Mouse (Mus musculus) neural tube, embryonic 15.5 days (tissue): ENCODE results near the gene Klrk1. TPM values are rescaled to one million over a fixed set of nuclear protein-coding genes. Genes with fewer than 3 reads are reported as not detected.

ENCODE experiments used
- ATAC-seq: fragments of 200-750 bp; cut with Nextera tagmentation; 2 replicates; pipeline ENCODE4 v1.8.0; 2017; ENCODE audit warnings: mild to moderate bottlenecking, moderate TSS enrichment, moderate library complexity; ENCODE audit not compliant: low FRiP score
- H3K27ac ChIP-seq: fragments of 300-500 bp; sonication (generic); replicated peaks from 2 replicates; pipeline ENCODE4 v1.5.1; 2015; ENCODE audit warnings: mild to moderate bottlenecking, inconsistent platforms
- H3K27me3 ChIP-seq: fragments of 300-500 bp; sonication (generic); replicated peaks from 2 replicates; pipeline ENCODE4 v1.6.1; 2015; ENCODE audit warnings: inconsistent platforms
- H3K36me3 ChIP-seq: fragments of 300-500 bp; sonication (generic); 2 replicates; pipeline ENCODE4 v1.6.1; 2015; ENCODE audit warnings: inconsistent platforms
- H3K4me1 ChIP-seq: fragments of 300-500 bp; sonication (generic); 2 replicates; pipeline ENCODE4 v1.6.1; 2015; ENCODE audit warnings: inconsistent platforms
- H3K4me2 ChIP-seq: fragments of 300-500 bp; sonication (generic); 2 replicates; pipeline ENCODE4 v1.6.1; 2015; ENCODE audit warnings: inconsistent platforms, mild to moderate bottlenecking, moderate library complexity
- H3K4me3 ChIP-seq: fragments of 300-500 bp; sonication (generic); replicated peaks from 2 replicates; pipeline ENCODE4 v1.5.1; 2015; ENCODE audit warnings: mild to moderate bottlenecking, inconsistent platforms
- H3K9ac ChIP-seq: fragments of 300-500 bp; sonication (generic); replicated peaks from 2 replicates; pipeline ENCODE4 v1.6.1; 2015; ENCODE audit warnings: mild to moderate bottlenecking, inconsistent platforms
- H3K9me3 ChIP-seq: fragments of 300-500 bp; sonication (generic); replicated peaks from 2 replicates; pipeline ENCODE4 v1.6.1; 2016; ENCODE audit warnings: inconsistent platforms
- WGBS: fragments of 180-500 bp; shearing (Covaris S2); methylation state at CpG from one replicate; pipeline ENCODE4 v1.1.7; 2015; ENCODE audit warnings: mixed read lengths; 5-methylcytosine and 5-hydroxymethylcytosine counted together
- polyA plus RNA-seq: library from polyadenylated mRNA; unstranded; fragments of >200 nt; fragmentation: Nextera tagmentation; extraction: Ambion mirVana; gene quantifications from 2 replicates; pipeline ENCODE4 v1.2.1, GENCODE M21; 2015

Klrk1 gene
- polyA plus RNA-seq, 1 experiment from 2014 or later = 0.20 TPM

- Histone ChIP-seq H3K27ac (no peak overlapping the region), H3K9me3 (no peaks in the 10 kb centered on the region), H3K27me3 (no peaks in the 10 kb centered on the region), H3K4me2 (no peak overlapping the region), H3K4me1 (no peaks in the 10 kb centered on the region), H3K36me3 (no peaks in the 10 kb centered on the region), H3K9ac (no peak overlapping the region), H3K4me3 (no peak overlapping the region)
- WGBS = 84% methylated on average over 2 of the region's 2 CpGs
- ATAC-seq = no peak
Measured at GRCm38 (mm10) chr6:129565257-129565656, 58.4 kb downstream of the Klrk1 start.

Other genes with a start within 250 kb of the Klrk1 start
- gene Clec12b, start 238.0 kb downstream of the Klrk1 start, polyA plus RNA-seq = 0.23 TPM in 2 replicates
- 0.55 and 0.77 TPM in 2 replicates for gene Clec1b, start 226.6 kb downstream of the Klrk1 start, polyA plus RNA-seq
- gene Clec9a, start 215.0 kb downstream of the Klrk1 start, polyA plus RNA-seq = 0.10 and 0.24 TPM in 2 replicates
- gene Clec1a, start 171.9 kb downstream of the Klrk1 start, polyA plus RNA-seq = 1.9 and 2.6 TPM in 2 replicates
- 0.04 TPM in 1 of 2 replicates, not detected in the other for gene Olr1, start 116.7 kb downstream of the Klrk1 start, polyA plus RNA-seq
- gene Tmem52b, start 111.3 kb downstream of the Klrk1 start, polyA plus RNA-seq = 0.10 TPM in 1 of 2 replicates, not detected in the other
- 189 and 223 TPM in 2 replicates for gene Gabarapl1, start 90.7 kb downstream of the Klrk1 start, polyA plus RNA-seq
- 0.10 TPM in 1 of 2 replicates, not detected in the other for gene Klre1, start 46.0 kb downstream of the Klrk1 start, polyA plus RNA-seq
- 2.3 TPM in 1 of 2 replicates, not detected in the other for gene Klrd1, start 32.1 kb downstream of the Klrk1 start, polyA plus RNA-seq
- gene Klrc3, start 19.5 kb upstream of the Klrk1 start, polyA plus RNA-seq = not detected in 2 replicates
- gene Klrc2, start 36.8 kb upstream of the Klrk1 start, polyA plus RNA-seq = 0.46 TPM in 1 of 2 replicates, not detected in the other
- gene Klrc1, start 55.1 kb upstream of the Klrk1 start, polyA plus RNA-seq = 0.74 TPM in 1 of 2 replicates, not detected in the other
- 0.37 TPM in 1 of 2 replicates, not detected in the other for gene Klri1, start 93.3 kb upstream of the Klrk1 start, polyA plus RNA-seq
- gene Klri2, start 116.6 kb upstream of the Klrk1 start, polyA plus RNA-seq = 0.15 TPM in 1 of 2 replicates, not detected in the other
- not detected in 2 replicates for gene Gm156, start 160.4 kb upstream of the Klrk1 start, polyA plus RNA-seq
- gene Gm17631, start 238.8 kb upstream of the Klrk1 start, polyA plus RNA-seq = not detected in 2 replicates